ENCODE assay signal across 9 mouse cellular contexts in genomic region chr8:120493508-120494464, GRCm38 (mm10).
A peak's percentile ranks its signal among the peaks of the same experiment; 100 is the strongest.
DNase-seq lines count a peak whose midpoint lies in the region; ATAC-seq and TF ChIP-seq lines count a peak whose summit lies in the region.
"Had no signal": no experiment of that assay in that cellular context is flagged by ENCODE, and none has a peak within 500 bp of the region (broad histone marks: within the 10 kb centered on the region; RNA-seq: fewer than 3 reads in every experiment).

No protein-coding gene starts in this region.

- TF ChIP-seq CTCF in stomach, postnatal 0 days (IDR thresholded peaks at IDR 0.05; ENCODE audit: low read depth) = no peak

- no peak for ATAC-seq in heart, embryonic 12.5 days (ENCODE audit: insufficient number of reproducible peaks, low FRiP score)
- ATAC-seq in stomach, embryonic 15.5 days (ENCODE audit: insufficient read depth, low FRiP score, low read depth) = no peak
- ATAC-seq in stomach, postnatal 0 days (ENCODE audit: low FRiP score, low TSS enrichment) = no peak
- no peak for ATAC-seq in liver, embryonic 15.5 days (ENCODE audit: insufficient read depth)

- no peak overlapping the region for H3K4me3 ChIP-seq in heart, embryonic 12.5 days
- no peak overlapping the region for H3K4me3 ChIP-seq in stomach, embryonic 15.5 days (replicated peaks)
- H3K4me3 ChIP-seq in stomach, postnatal 0 days (ENCODE audit: low read depth, low read length) = no peak overlapping the region
- H3K4me3 ChIP-seq in liver, embryonic 15.5 days (replicated peaks) = peak overlapping the region; percentile 82
- H3K4me3 ChIP-seq: limb, embryonic 13.5 days had no signal

- 60% methylated on average over 16 of the region's 16 CpGs for WGBS in heart, embryonic 12.5 days
- WGBS in stomach, embryonic 15.5 days = 61% methylated on average over 16 of the region's 16 CpGs
- WGBS in stomach, postnatal 0 days = 71% methylated on average over 16 of the region's 16 CpGs
- 52% methylated on average over 16 of the region's 16 CpGs for WGBS in liver, embryonic 15.5 days (ENCODE audit: insufficient replicate concordance)

- H3K4me2 ChIP-seq in heart, embryonic 12.5 days = peak overlapping the region; percentile 92
- H3K4me2 ChIP-seq in stomach, embryonic 15.5 days = no peak overlapping the region
- no peak overlapping the region for H3K4me2 ChIP-seq in stomach, postnatal 0 days (replicated peaks; ENCODE audit: low read depth)
- peak overlapping the region; percentile 96 for H3K4me2 ChIP-seq in liver, embryonic 15.5 days

- 0 out of 2 replicates have a peak overlapping the region, but pooled peaks have one; percentile 10 for H3K9ac ChIP-seq in heart, embryonic 12.5 days
- H3K9ac ChIP-seq in stomach, embryonic 15.5 days = no peak overlapping the region
- H3K9ac ChIP-seq in stomach, postnatal 0 days (ENCODE audit: low read length) = no peak overlapping the region
- H3K9ac ChIP-seq in liver, embryonic 15.5 days = peak overlapping the region; percentile 39

- H3K4me1 ChIP-seq in heart, embryonic 12.5 days (replicated peaks) = peaks cover 90% of the 10 kb centered on the region
- peaks cover 80% of the 10 kb centered on the region for H3K4me1 ChIP-seq in stomach, embryonic 15.5 days
- H3K4me1 ChIP-seq in stomach, postnatal 0 days (replicated peaks; ENCODE audit: control insufficient read depth, insufficient read depth) = peaks cover 10% of the 10 kb centered on the region
- H3K4me1 ChIP-seq in liver, embryonic 15.5 days (replicated peaks) = peaks cover 93% of the 10 kb centered on the region

- no peaks in the 10 kb centered on the region for H3K9me3 ChIP-seq in heart, embryonic 12.5 days (replicated peaks)
- no peaks in the 10 kb centered on the region for H3K9me3 ChIP-seq in stomach, embryonic 15.5 days
- H3K9me3 ChIP-seq in stomach, postnatal 0 days (ENCODE audit: control insufficient read depth, low read length) = no peaks in the 10 kb centered on the region
- no peaks in the 10 kb centered on the region for H3K9me3 ChIP-seq in liver, embryonic 15.5 days (replicated peaks)
- H3K9me3 ChIP-seq: limb, embryonic 13.5 days had no signal

- no peak for DNase-seq in heart, adult 11 months
- no peak for DNase-seq in stomach, postnatal 0 days (ENCODE audit: low spot score)
- no peak for DNase-seq in urinary bladder, postnatal 14 days (ENCODE audit: low spot score)
- no peak for DNase-seq in spleen, postnatal 4 days (ENCODE audit: low spot score in 2 of 2)
- no peak for DNase-seq in adrenal gland, adult 8-10 months

- no peaks in the 10 kb centered on the region for H3K36me3 ChIP-seq in heart, embryonic 12.5 days
- H3K36me3 ChIP-seq in stomach, embryonic 15.5 days = no peaks in the 10 kb centered on the region
- H3K36me3 ChIP-seq in stomach, postnatal 0 days (ENCODE audit: control insufficient read depth, insufficient read depth, low read length) = no peaks in the 10 kb centered on the region
- peaks cover 8% of the 10 kb centered on the region; the same call in 1 of the 2 replicates for H3K36me3 ChIP-seq in liver, embryonic 15.5 days (replicated peaks)
- H3K36me3 ChIP-seq: limb, embryonic 13.5 days had no signal

- H3K27me3 ChIP-seq in heart, embryonic 12.5 days (replicated peaks) = no peaks in the 10 kb centered on the region
- H3K27me3 ChIP-seq in stomach, embryonic 15.5 days (replicated peaks) = no peaks in the 10 kb centered on the region
- no peaks in the 10 kb centered on the region for H3K27me3 ChIP-seq in stomach, postnatal 0 days (ENCODE audit: control insufficient read depth, insufficient read depth, low read length)
- H3K27me3 ChIP-seq in liver, embryonic 15.5 days = no peaks in the 10 kb centered on the region

- peak overlapping the region; percentile 89 for H3K27ac ChIP-seq in heart, embryonic 12.5 days (ENCODE audit: poor library complexity, severe bottlenecking)
- peak overlapping the region; percentile 73 for H3K27ac ChIP-seq in stomach, embryonic 15.5 days
- H3K27ac ChIP-seq in stomach, postnatal 0 days (replicated peaks) = no peak overlapping the region
- peak overlapping the region; percentile 84 for H3K27ac ChIP-seq in liver, embryonic 15.5 days (replicated peaks)

- TF ChIP-seq EP300 in stomach, postnatal 0 days (optimal IDR thresholded peaks at IDR 0.05) = no peak

Comparison
In these comparisons a context has a peak if more than half of its experiments do, and no peak if none do; other contexts are left out.
1. H3K4me2 ChIP-seq: peak in heart, embryonic 12.5 days (single experiment) and liver, embryonic 15.5 days (single experiment); none in stomach, embryonic 15.5 days (single experiment) and stomach, postnatal 0 days (single experiment).
2. H3K9ac ChIP-seq: peak in heart, embryonic 12.5 days (single experiment) and liver, embryonic 15.5 days (single experiment); none in stomach, embryonic 15.5 days (single experiment) and stomach, postnatal 0 days (single experiment).